Mouse (Mus musculus) layer of hippocampus, adult 2 months (tissue): ENCODE measurements around the gene Bcas1. TPM values are rescaled to one million over a fixed set of nuclear protein-coding genes. Genes with fewer than 3 reads are reported as not detected.
A peak's percentile ranks its signal among the peaks of the same experiment; 100 is the strongest.

ENCODE experiments used
- DNase-seq, 2 experiments: peaks; one replicate each; pipeline ENCODE4 v3.0.0; 2022; ENCODE audit warnings: low spot score in 2 of 2
- H3K27ac ChIP-seq: fragments of 200-600 bp; 2 replicates; pipeline ENCODE4 v1.8.1; 2022
- H3K4me3 ChIP-seq: fragments of 200-600 bp; 2 replicates; pipeline ENCODE4 v1.8.1; 2022; ENCODE audit warnings: mild to moderate bottlenecking
- CTCF ChIP-seq: fragments of 200-600 bp; conservative IDR thresholded peaks from 2 replicates; pipeline ENCODE4 v1.8.1; 2022; ENCODE audit warnings: antibody characterized with exemption, mild to moderate bottlenecking, moderate library complexity
- total RNA-seq, 2 experiments: library from RNA; stranded (reverse); gene quantifications; 2 replicates each; pipeline ENCODE4 v1.2.3; 2021

Gene Bcas1
- total RNA-seq, 2 experiments from 2014 or later, result 59.4 to 69.6 TPM

GRCm38 (mm10) chr2:170354963-170355367, 72.7 kb downstream of the Bcas1 start:
- DNase-seq, result peak; percentile 80 to 86
- peak; percentile 94 for TF ChIP-seq CTCF
- no peak overlapping the region for H3K27ac ChIP-seq
- H3K4me3 ChIP-seq, result peak overlapping the region; percentile 38; the same call in 1 of the 2 replicates

- no peak overlapping the region for H3K4me3 ChIP-seq
- no peak for TF ChIP-seq CTCF
- H3K27ac ChIP-seq, result no peak overlapping the region
- no peak for DNase-seq
Measured at GRCm38 (mm10) chr2:170352273-170352672, 75.4 kb downstream of the Bcas1 start.

GRCm38 (mm10) chr2:170351847-170352246, 75.8 kb downstream of the Bcas1 start:
- H3K27ac ChIP-seq, result no peak overlapping the region
- no peak overlapping the region for H3K4me3 ChIP-seq
- DNase-seq, result no peak
- no peak for TF ChIP-seq CTCF

GRCm38 (mm10) chr2:170349784-170350183, 77.9 kb downstream of the Bcas1 start:
- no peak overlapping the region for H3K4me3 ChIP-seq
- TF ChIP-seq CTCF, result no peak
- DNase-seq, result no peak
- H3K27ac ChIP-seq, result no peak overlapping the region

GRCm38 (mm10) chr2:170349096-170349495, 78.5 kb downstream of the Bcas1 start:
- TF ChIP-seq CTCF, result no peak
- Histone ChIP-seq H3K27ac (no peak overlapping the region), H3K4me3 (no peak overlapping the region)
- DNase-seq, result no peak

- peak; percentile 42 to 75 for DNase-seq
Measured at GRCm38 (mm10) chr2:170347131-170347765, 80.4 kb downstream of the Bcas1 start.

GRCm38 (mm10) chr2:170345410-170345793, 82.2 kb downstream of the Bcas1 start:
- no peak for TF ChIP-seq CTCF
- no peak for DNase-seq
- peak overlapping the region; percentile 78 for H3K27ac ChIP-seq
- no peak overlapping the region for H3K4me3 ChIP-seq

More at GRCm38 (mm10) chr2:170347131-170347765, 80.4 kb downstream of the Bcas1 start:
- TF ChIP-seq CTCF, result peak; percentile 91
- no peak overlapping the region for H3K4me3 ChIP-seq
- H3K27ac ChIP-seq, result no peak overlapping the region

GRCm38 (mm10) chr2:170344502-170345409, 82.9 kb downstream of the Bcas1 start:
- Histone ChIP-seq H3K27ac (peak overlapping the region; percentile 78), H3K4me3 (no peak overlapping the region)
- no peak for TF ChIP-seq CTCF
- DNase-seq, result no peak

- no peak for TF ChIP-seq CTCF
- Histone ChIP-seq H3K27ac (peak overlapping the region; percentile 76), H3K4me3 (no peak overlapping the region)
- DNase-seq, result no peak
Measured at GRCm38 (mm10) chr2:170343819-170344317, 83.8 kb downstream of the Bcas1 start.

- Histone ChIP-seq H3K27ac (peak overlapping the region; percentile 76), H3K4me3 (no peak overlapping the region)
- DNase-seq, result peak in 1 of 2 experiments; percentile 45
- peak; percentile 68 for TF ChIP-seq CTCF
Measured at GRCm38 (mm10) chr2:170343133-170343818, 84.4 kb downstream of the Bcas1 start.

GRCm38 (mm10) chr2:170342312-170342830, 85.3 kb downstream of the Bcas1 start:
- no peak for TF ChIP-seq CTCF
- DNase-seq, result no peak
- Histone ChIP-seq H3K27ac (no peak overlapping the region), H3K4me3 (no peak overlapping the region)

- Histone ChIP-seq H3K4me3 (no peak overlapping the region), H3K27ac (no peak overlapping the region)
- DNase-seq, result no peak
- no peak for TF ChIP-seq CTCF
Measured at GRCm38 (mm10) chr2:170341179-170341578, 86.5 kb downstream of the Bcas1 start.
